Mouse (Mus musculus) ovary, adult 10 weeks (tissue): ENCODE data around the gene Smad5. TPM values are rescaled to one million over a fixed set of nuclear protein-coding genes. Genes with fewer than 3 reads are reported as not detected.

Experiments
- polyA plus RNA-seq: library from polyadenylated mRNA; stranded (reverse); fragments of 350-450 nt; fragmentation: Illumina TruSeq; extraction: RNeasy Lipid Tissue Mini Kit (QIAGEN cat#74804); gene quantifications from one replicate; pipeline ENCODE4 v1.2.3, GENCODE M21; 2014

The Smad5 gene
- polyA plus RNA-seq, result 92.4 TPM

DNA sequence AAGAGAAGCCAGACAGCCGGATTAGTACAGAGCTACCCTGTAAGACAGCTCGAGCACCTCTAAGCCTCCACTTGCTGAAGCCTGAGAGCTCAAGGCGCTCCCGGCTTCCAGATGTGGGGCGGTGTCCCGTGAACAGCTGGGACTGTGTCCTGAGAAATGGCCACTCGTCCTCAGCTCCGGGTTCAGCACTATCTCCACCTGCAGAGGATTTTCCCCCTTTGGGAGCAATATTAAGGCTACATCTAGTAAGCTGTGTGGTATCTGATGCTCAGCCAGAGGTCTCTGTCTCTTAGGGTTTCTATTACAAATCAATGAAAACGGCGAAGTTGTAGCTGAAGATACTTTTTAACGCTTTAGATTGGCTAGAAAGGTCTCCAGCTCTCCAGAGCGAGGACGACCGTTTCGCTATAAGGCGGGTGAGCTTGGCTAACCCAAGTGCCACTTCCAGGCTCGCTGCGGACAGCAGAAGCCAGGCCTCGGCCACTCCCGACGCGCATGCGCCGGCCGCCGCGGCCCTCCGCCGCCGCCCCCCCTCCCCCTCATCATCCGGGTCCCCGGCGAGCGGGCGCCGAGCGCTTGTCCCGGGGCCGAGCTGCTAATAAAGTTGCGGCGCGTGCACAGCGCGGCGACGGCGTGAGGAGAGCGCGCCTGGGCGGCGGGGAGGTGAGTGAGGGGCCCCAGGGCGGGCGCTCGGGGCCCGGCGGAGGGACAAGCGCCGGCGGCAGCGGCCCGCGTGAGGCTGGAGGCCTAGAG lies at the start of gene Smad5:
Gene Smad5 (plus strand): TSS at position 542 of the 753 bp plus-strand sequence.

DNA sequence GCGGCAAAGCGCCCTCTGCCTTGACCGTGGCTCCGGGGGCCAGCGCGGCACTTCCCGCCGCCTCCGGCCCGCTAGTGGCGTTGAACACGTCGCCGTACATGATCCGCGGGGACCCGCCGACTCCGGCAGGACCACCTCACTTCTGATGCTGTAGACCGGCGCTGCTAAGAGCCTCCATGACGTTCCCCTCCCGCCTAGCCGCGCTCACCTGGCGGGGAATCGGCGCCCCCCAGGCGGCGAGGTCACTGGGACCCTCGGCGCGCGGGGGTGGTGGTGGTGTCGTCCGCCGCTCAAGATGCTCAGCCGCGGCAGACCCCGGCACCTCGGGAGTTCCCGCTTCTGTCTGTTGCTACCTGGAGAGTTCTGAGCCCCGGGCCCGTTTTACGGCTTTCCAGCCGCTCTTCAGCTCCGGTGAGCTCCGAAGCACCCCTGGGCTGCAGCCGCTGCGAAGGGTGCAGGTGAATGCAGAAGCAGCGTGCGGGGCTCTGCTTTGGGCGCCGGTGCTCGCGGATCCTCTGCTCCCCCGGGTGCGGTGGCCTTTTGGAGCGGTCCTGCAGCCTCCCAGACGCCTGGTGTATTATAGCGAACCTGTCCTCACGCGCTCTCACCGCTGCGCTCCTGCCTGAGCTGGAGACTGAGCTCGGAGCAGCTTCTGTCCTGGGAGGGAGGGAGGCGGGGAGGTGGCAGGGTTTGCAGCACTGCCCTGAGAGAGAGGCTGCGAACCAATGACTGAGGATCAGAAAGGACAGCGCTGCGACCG lies 50.6 kb downstream of the Smad5 start, which contains the start of gene Gm45623:
Gene Gm45623 (minus strand): TSS at position 636 of the 760 bp plus-strand sequence.

Other genes with a start within 250 kb of the Smad5 start
- not detected for gene Il9, start 220.8 kb upstream of the Smad5 start, polyA plus RNA-seq
- gene Fbxl21, start 180.5 kb upstream of the Smad5 start, polyA plus RNA-seq, result 2.2 TPM
- not detected for gene Lect2, start 154.5 kb upstream of the Smad5 start, polyA plus RNA-seq
- 20.3 TPM for gene Tgfbi, start 93.5 kb upstream of the Smad5 start, polyA plus RNA-seq
- not detected for gene Gm45623, start 50.8 kb downstream of the Smad5 start, polyA plus RNA-seq
- gene Trpc7, start 193.0 kb downstream of the Smad5 start, polyA plus RNA-seq, result not detected